Mouse (Mus musculus): ENCODE measurements around the gene Gm10801.
"Not testable (repeated sequence)": the region's sequence is repeated elsewhere in the genome, so short reads cannot be mapped to it uniquely, and the experiment has no call there.

Gm10801 gene

DNA sequence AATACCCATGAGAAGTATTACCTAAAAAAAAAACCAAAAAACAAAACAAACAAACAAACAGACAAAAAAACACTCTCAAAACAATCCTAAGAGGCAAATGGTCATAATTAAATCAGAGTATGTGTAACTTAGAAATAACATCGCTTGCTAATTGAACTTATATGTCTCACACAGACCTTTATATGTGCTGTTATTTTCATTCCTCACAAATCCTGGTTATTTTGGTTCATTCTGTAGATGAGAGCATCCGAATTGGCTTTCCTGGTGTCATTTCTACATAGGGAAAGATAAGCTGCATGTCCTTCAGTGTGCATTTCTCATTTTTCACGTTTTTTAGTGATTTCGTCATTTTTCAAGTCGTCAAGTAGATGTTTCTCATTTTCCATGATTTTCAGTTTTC is at the start of gene Gm10801:
Gene Gm10801 (plus strand): TSS at position 301 of the 400 bp plus-strand sequence.
- DNase-seq (ENCODE audit: low read depth, low spot score), result not testable (repeated sequence)

GRCm38 (mm10) chr2:98667201-98667600 is 5.2 kb downstream of the Gm10801 start, which contains the start of gene Gm10800:
Gm10800 (minus strand) TSS chr2:98667301.
- DNase-seq (ENCODE audit: low read depth, low spot score), result not testable (repeated sequence)

- DNase-seq (ENCODE audit: low read depth, low spot score), result no peak
Observed at GRCm38 (mm10) chr2:98697533-98697932, 35.5 kb downstream of the Gm10801 start.

Data from forelimb bud, embryonic 11.5 days (tissue).